ENCODE assay signal across 12 mouse cellular contexts in genomic region chr11:95389006-95389405, GRCm38 (mm10). TPM values are rescaled to one million over a fixed set of nuclear protein-coding genes. Genes with fewer than 3 reads are reported as not detected.
DNase-seq lines count a peak whose midpoint lies in the region; ATAC-seq and TF ChIP-seq lines count a peak whose summit lies in the region.
"Had no signal": no experiment of that assay in that cellular context is flagged by ENCODE, and none has a peak within 500 bp of the region (broad histone marks: within the 10 kb centered on the region; RNA-seq: fewer than 3 reads in every experiment).

No protein-coding gene starts in this region.

- H3K27ac ChIP-seq in heart, embryonic 11.5 days (ENCODE audit: low read depth, low read length) = no peak overlapping the region
- H3K27ac ChIP-seq in midbrain, embryonic 14.5 days (replicated peaks; ENCODE audit: low read depth, low read length) = no peak overlapping the region
- H3K27ac ChIP-seq in midbrain, embryonic 13.5 days = no peak overlapping the region
- H3K27ac ChIP-seq in hindbrain, embryonic 11.5 days (ENCODE audit: low read depth, low read length) = no peak overlapping the region
- H3K27ac ChIP-seq: limb, embryonic 15.5 days; midbrain, embryonic 12.5 days had no signal

- WGBS in heart, embryonic 11.5 days (ENCODE audit: insufficient replicate concordance) = 78% methylated on average over 3 of the region's 3 CpGs
- WGBS in midbrain, embryonic 14.5 days = 78% methylated on average over 3 of the region's 3 CpGs
- WGBS in midbrain, embryonic 13.5 days = 79% methylated on average over 3 of the region's 3 CpGs
- WGBS in hindbrain, embryonic 11.5 days = 78% methylated on average over 3 of the region's 3 CpGs

- H3K4me2 ChIP-seq in heart, embryonic 11.5 days = no peak overlapping the region
- no peak overlapping the region for H3K4me2 ChIP-seq in midbrain, embryonic 14.5 days (ENCODE audit: low read length)
- H3K4me2 ChIP-seq in midbrain, embryonic 13.5 days (replicated peaks) = no peak overlapping the region
- no peak overlapping the region for H3K4me2 ChIP-seq in hindbrain, embryonic 11.5 days (replicated peaks; ENCODE audit: low read depth, low read length)
- H3K4me2 ChIP-seq: limb, embryonic 15.5 days; midbrain, embryonic 12.5 days had no signal

- H3K36me3 ChIP-seq in heart, embryonic 11.5 days (ENCODE audit: control insufficient read depth, insufficient read depth, low read length) = peaks cover 27% of the 10 kb centered on the region
- peaks cover 67% of the 10 kb centered on the region for H3K36me3 ChIP-seq in midbrain, embryonic 14.5 days (ENCODE audit: control insufficient read depth, insufficient read depth, low read length)
- H3K36me3 ChIP-seq in midbrain, embryonic 13.5 days = peaks cover 61% of the 10 kb centered on the region
- peaks cover 16% of the 10 kb centered on the region for H3K36me3 ChIP-seq in hindbrain, embryonic 11.5 days (ENCODE audit: control insufficient read depth, insufficient read depth, low read length)

- TF ChIP-seq POLR2A in brain, embryonic 14.5 days (IDR thresholded peaks at IDR 0.05; ENCODE audit: borderline replicate concordance, extremely low read depth, insufficient read depth, insufficient read length, poor library complexity, severe bottlenecking) = no peak

- no peaks in the 10 kb centered on the region for H3K27me3 ChIP-seq in heart, embryonic 11.5 days (ENCODE audit: control insufficient read depth, insufficient read depth, low read length)
- no peaks in the 10 kb centered on the region for H3K27me3 ChIP-seq in midbrain, embryonic 14.5 days (ENCODE audit: control insufficient read depth, insufficient read depth, low read length)
- no peaks in the 10 kb centered on the region for H3K27me3 ChIP-seq in midbrain, embryonic 13.5 days
- no peaks in the 10 kb centered on the region for H3K27me3 ChIP-seq in hindbrain, embryonic 11.5 days (ENCODE audit: control insufficient read depth, insufficient read depth, low read length)
- H3K27me3 ChIP-seq: limb, embryonic 15.5 days; Patski had no signal

- peak; percentile 43; the same call in 1 of the 2 replicates for TF ChIP-seq CTCF in brain, embryonic 14.5 days (IDR thresholded peaks at IDR 0.05; ENCODE audit: borderline replicate concordance, extremely low read depth, insufficient read depth, insufficient read length)

- no peaks in the 10 kb centered on the region for H3K9me3 ChIP-seq in heart, embryonic 11.5 days (replicated peaks; ENCODE audit: control insufficient read depth, low read length)
- H3K9me3 ChIP-seq in midbrain, embryonic 14.5 days (ENCODE audit: control insufficient read depth, low read length) = no peaks in the 10 kb centered on the region
- no peaks in the 10 kb centered on the region for H3K9me3 ChIP-seq in midbrain, embryonic 13.5 days
- H3K9me3 ChIP-seq in hindbrain, embryonic 11.5 days (ENCODE audit: control insufficient read depth, low read length) = no peaks in the 10 kb centered on the region
- H3K9me3 ChIP-seq: limb, embryonic 15.5 days; midbrain, embryonic 12.5 days had no signal

- peaks cover 4% of the 10 kb centered on the region for H3K4me1 ChIP-seq in heart, embryonic 11.5 days (ENCODE audit: control insufficient read depth, insufficient read depth, low read length)
- H3K4me1 ChIP-seq in midbrain, embryonic 14.5 days (ENCODE audit: control insufficient read depth, insufficient read depth, low read length) = peaks cover 12% of the 10 kb centered on the region
- peaks cover 38% of the 10 kb centered on the region for H3K4me1 ChIP-seq in midbrain, embryonic 13.5 days (replicated peaks)
- no peaks in the 10 kb centered on the region for H3K4me1 ChIP-seq in hindbrain, embryonic 11.5 days (replicated peaks; ENCODE audit: control insufficient read depth, insufficient read depth, low read length)

- H3K4me3 ChIP-seq in heart, embryonic 11.5 days (ENCODE audit: low read depth, low read length) = no peak overlapping the region
- H3K4me3 ChIP-seq in midbrain, embryonic 14.5 days (replicated peaks; ENCODE audit: low read depth, low read length) = no peak overlapping the region
- no peak overlapping the region for H3K4me3 ChIP-seq in midbrain, embryonic 13.5 days (replicated peaks)
- H3K4me3 ChIP-seq in hindbrain, embryonic 11.5 days (ENCODE audit: low read depth, low read length) = no peak overlapping the region
- H3K4me3 ChIP-seq: limb, embryonic 15.5 days; midbrain, embryonic 12.5 days had no signal

- no peak overlapping the region for H3K9ac ChIP-seq in heart, embryonic 11.5 days (ENCODE audit: low read depth, low read length)
- no peak overlapping the region for H3K9ac ChIP-seq in midbrain, embryonic 14.5 days (replicated peaks; ENCODE audit: low read length)
- no peak overlapping the region for H3K9ac ChIP-seq in midbrain, embryonic 13.5 days (replicated peaks)
- H3K9ac ChIP-seq in hindbrain, embryonic 11.5 days (ENCODE audit: low read depth, low read length) = no peak overlapping the region
- H3K9ac ChIP-seq: limb, embryonic 15.5 days; midbrain, embryonic 12.5 days had no signal

- DNase-seq in heart, postnatal 4 days = peak; percentile 31
- peak; percentile 40 for DNase-seq in midbrain, embryonic 14.5 days
- DNase-seq in brain, embryonic 14.5 days (ENCODE audit: low read depth) = peak; percentile 43
- no peak for DNase-seq in urinary bladder, postnatal 4 days (ENCODE audit: low spot score in 2 of 2)
- DNase-seq in hindbrain, embryonic 11.5 days (ENCODE audit: low spot score) = no peak
- DNase-seq: heart, postnatal 14 days; spleen, adult 18-20 months had no signal

- ATAC-seq in heart, embryonic 11.5 days (replicated peaks; ENCODE audit: insufficient number of reproducible peaks, low FRiP score, low TSS enrichment) = no peak
- no peak for ATAC-seq in midbrain, embryonic 14.5 days (ENCODE audit: low FRiP score, low TSS enrichment)
- no peak for ATAC-seq in midbrain, embryonic 13.5 days
- ATAC-seq in hindbrain, embryonic 11.5 days (ENCODE audit: low FRiP score) = no peak
- ATAC-seq: Patski had no signal

RNA-seq across cellular contexts. Expression of gene Slc35b1, which starts 4.5 kb away (rescaled TPM):
- 10 to 100 TPM; 57.1 to 60.5 TPM for total RNA-seq in heart, postnatal 4 days (2021)
- polyA plus RNA-seq in heart, embryonic 11.5 days (2014; fragmentation: Nextera tagmentation; extraction: Ambion mirVana) = 92.4 and 95.9 TPM in 2 replicates
- 158 and 167 TPM in 2 replicates for polyA plus RNA-seq in midbrain, embryonic 14.5 days (2014; fragmentation: Nextera tagmentation; extraction: Ambion mirVana)
- 149 and 151 TPM in 2 replicates for polyA plus RNA-seq in midbrain, embryonic 13.5 days (2015; fragmentation: Nextera tagmentation; extraction: Ambion mirVana)
- 116 and 157 TPM in 2 replicates for polyA plus RNA-seq in brain, embryonic 14.5 days (2012; rRNA removed)
- polyA plus RNA-seq in hindbrain, embryonic 11.5 days (2014; fragmentation: Nextera tagmentation; extraction: Ambion mirVana) = 134 and 143 TPM in 2 replicates

RNA-seq across cellular contexts. Expression of gene Spop, which starts 24.9 kb away (rescaled TPM):
- 100 to 1,000 TPM; 111 to 133 TPM for total RNA-seq in heart, postnatal 4 days (2021)
- polyA plus RNA-seq in heart, embryonic 11.5 days (2014; fragmentation: Nextera tagmentation; extraction: Ambion mirVana) = 81.2 and 82.3 TPM in 2 replicates
- polyA plus RNA-seq in midbrain, embryonic 14.5 days (2014; fragmentation: Nextera tagmentation; extraction: Ambion mirVana) = 138 and 161 TPM in 2 replicates
- 199 and 202 TPM in 2 replicates for polyA plus RNA-seq in midbrain, embryonic 13.5 days (2015; fragmentation: Nextera tagmentation; extraction: Ambion mirVana)
- 44.8 and 71.4 TPM in 2 replicates for polyA plus RNA-seq in brain, embryonic 14.5 days (2012; rRNA removed)
- polyA plus RNA-seq in hindbrain, embryonic 11.5 days (2014; fragmentation: Nextera tagmentation; extraction: Ambion mirVana) = 133 and 146 TPM in 2 replicates

RNA-seq across cellular contexts. Expression of gene Fam117a, which starts 52.2 kb away (rescaled TPM):
- total RNA-seq in heart, postnatal 4 days (2021) = 10 to 100 TPM in 1 of 2 experiments, 1 to 10 TPM in 1; 8.4 to 11.5 TPM
- polyA plus RNA-seq in heart, embryonic 11.5 days (2014; fragmentation: Nextera tagmentation; extraction: Ambion mirVana) = 14.3 and 19.4 TPM in 2 replicates
- polyA plus RNA-seq in midbrain, embryonic 14.5 days (2014; fragmentation: Nextera tagmentation; extraction: Ambion mirVana) = 2.4 and 2.5 TPM in 2 replicates
- polyA plus RNA-seq in midbrain, embryonic 13.5 days (2015; fragmentation: Nextera tagmentation; extraction: Ambion mirVana) = 2.3 and 2.8 TPM in 2 replicates
- polyA plus RNA-seq in brain, embryonic 14.5 days (2012; rRNA removed) = 9.9 and 14.4 TPM in 2 replicates
- polyA plus RNA-seq in hindbrain, embryonic 11.5 days (2014; fragmentation: Nextera tagmentation; extraction: Ambion mirVana) = 8.3 and 11.1 TPM in 2 replicates

Comparison
In these comparisons a context has a peak if more than half of its experiments do, and no peak if none do; other contexts are left out.
1. DNase-seq: peak in heart, postnatal 4 days (single experiment), midbrain, embryonic 14.5 days (single experiment) and brain, embryonic 14.5 days (single experiment); none in urinary bladder, postnatal 4 days (0 of 2) and hindbrain, embryonic 11.5 days (single experiment).